Mouse (Mus musculus) G1E (cell line): ENCODE results near the gene Dguok. TPM values are rescaled to one million over a fixed set of nuclear protein-coding genes. Genes with fewer than 3 reads are reported as not detected.

ENCODE experiments used
- ATAC-seq: 2 replicates; pipeline ENCODE4 v1.8.0; 2016; ENCODE audit warnings: mild to moderate bottlenecking; ENCODE audit not compliant: insufficient number of reproducible peaks, poor library complexity, low FRiP score, severe bottlenecking; ENCODE audit errors: extremely low read depth
- DNase-seq: peaks from one replicate; pipeline ENCODE4 v3.0.0; 2012; ENCODE audit warnings: low spot score
- H3K27me3 ChIP-seq: 2 replicates; pipeline ENCODE4 v1.6.1; 2012; ENCODE audit warnings: mild to moderate bottlenecking, low read length, inconsistent platforms; ENCODE audit not compliant: insufficient read depth
- H3K36me3 ChIP-seq: replicated peaks from 2 replicates; pipeline ENCODE3; 2012; ENCODE audit warnings: mild to moderate bottlenecking, inconsistent platforms
- H3K4me1 ChIP-seq: 2 replicates; pipeline ENCODE4 v1.6.1; 2012; ENCODE audit warnings: low read depth, low read length, inconsistent platforms, mixed read lengths; ENCODE audit not compliant: insufficient read depth
- H3K4me3 ChIP-seq: 2 replicates; pipeline ENCODE4 v1.5.1; 2012; ENCODE audit warnings: low read depth, mild to moderate bottlenecking, inconsistent platforms, low read length, moderate library complexity, mixed read lengths
- H3K9me3 ChIP-seq: replicated peaks from 2 replicates; pipeline ENCODE4 v1.6.1; 2012; ENCODE audit warnings: inconsistent platforms
- CTCF ChIP-seq: IDR thresholded peaks from 2 replicates; pipeline ENCODE4 v1.5.1; 2012; ENCODE audit warnings: low read depth, low read length, inconsistent platforms, mixed read lengths
- GATA1 ChIP-seq: IDR thresholded peaks from 2 replicates; pipeline ENCODE4 v1.6.1; 2012; ENCODE audit warnings: borderline replicate concordance, low read length, inconsistent platforms, mixed read lengths
- GATA2 ChIP-seq: IDR thresholded peaks from 2 replicates; pipeline ENCODE4 v1.6.1; 2012; ENCODE audit warnings: low read depth, low read length, inconsistent platforms, borderline replicate concordance
- POLR2AphosphoS5 ChIP-seq: IDR thresholded peaks from 2 replicates; pipeline ENCODE4 v1.6.1; 2012; ENCODE audit warnings: low read depth, low read length, inconsistent platforms; ENCODE audit not compliant: insufficient replicate concordance
- TAL1 ChIP-seq: conservative IDR thresholded peaks from 2 replicates; pipeline ENCODE4 v1.6.1; 2012; ENCODE audit warnings: low read depth, low read length, inconsistent platforms, mixed read lengths
- polyA plus RNA-seq: library from polyadenylated mRNA; stranded (reverse); fragments of >175 nt; gene quantifications from 2 replicates; pipeline ENCODE4 v1.2.3, GENCODE M21; 2012
- total RNA-seq, 2 experiments: library from RNA; stranded (forward) in 1 of 2; stranded (reverse) in 1 of 2; fragments of 200-1000 nt in 1 of 2; fragments of >200 nt in 1 of 2; fragmentation: Nextera tagmentation in 1 of 2; gene quantifications; 2 replicates each; pipeline ENCODE4 v1.2.3; 2014 to 2017

The Dguok gene
- total and polyA plus RNA-seq, 3 experiments = 6.7 to 25.6 (median 25.1) TPM

GRCm38 (mm10) chr6:83464011-83464410 lies 42.8 kb downstream of the Dguok start:
- TF ChIP-seq POLR2AphosphoS5 (no peak), GATA2 (no peak), TAL1 (no peak), CTCF (no peak), GATA1 (no peak)
- H3K4me3 ChIP-seq = no peak overlapping the region
- H3K36me3 ChIP-seq = no peaks in the 10 kb centered on the region
- no peak for ATAC-seq
- H3K9me3 ChIP-seq = no peaks in the 10 kb centered on the region
- H3K4me1 ChIP-seq = peaks cover 17% of the 10 kb centered on the region
- no peak for DNase-seq
- H3K27me3 ChIP-seq = peaks cover 53% of the 10 kb centered on the region

DNA sequence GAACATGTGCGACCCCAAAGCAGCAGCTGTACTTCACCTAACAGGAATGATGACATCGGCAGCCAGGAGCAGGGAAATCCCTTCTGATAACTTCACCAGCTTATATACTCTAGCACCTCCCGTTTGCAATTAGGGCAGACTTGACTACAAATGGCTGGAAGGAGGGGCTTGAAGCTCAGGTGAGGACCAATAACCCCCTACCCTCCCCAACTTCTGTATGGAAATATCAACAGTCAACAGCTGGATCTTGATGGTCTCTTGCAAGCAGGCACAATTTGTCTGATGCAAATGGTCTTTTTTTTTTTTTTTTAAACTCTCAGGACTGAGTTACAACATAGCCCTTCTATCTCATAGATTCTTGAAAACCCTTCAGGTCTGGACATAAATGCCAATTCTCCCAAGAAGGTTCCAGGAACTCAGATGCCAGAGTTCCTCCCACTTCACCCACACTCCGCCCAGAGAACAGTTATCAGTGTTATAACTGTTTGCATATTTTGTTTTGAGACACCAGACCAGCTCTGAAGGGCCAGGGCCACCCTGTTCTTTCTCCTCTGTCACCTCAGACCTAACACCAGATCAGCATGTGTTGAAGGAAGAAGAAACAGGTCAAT lies 47.6 kb downstream of the Dguok start, which contains the start of gene Tet3:
TSS of gene Tet3 (minus strand) at position 51 of the 611 bp plus-strand sequence.
- TF ChIP-seq GATA2 = no peak
- no peak for TF ChIP-seq GATA1
- TF ChIP-seq CTCF = no peak
- no peak for TF ChIP-seq TAL1
- DNase-seq (no peak), ATAC-seq (no peak)
- Histone ChIP-seq H3K27me3 (peaks cover 23% of the 10 kb centered on the region), H3K4me3 (no peak within 1 kb of the TSS), H3K36me3 (peaks cover 12% of the 10 kb centered on the region), H3K4me1 (peaks cover 55% of the 10 kb centered on the region), H3K9me3 (no peaks in the 10 kb centered on the region)

DNA sequence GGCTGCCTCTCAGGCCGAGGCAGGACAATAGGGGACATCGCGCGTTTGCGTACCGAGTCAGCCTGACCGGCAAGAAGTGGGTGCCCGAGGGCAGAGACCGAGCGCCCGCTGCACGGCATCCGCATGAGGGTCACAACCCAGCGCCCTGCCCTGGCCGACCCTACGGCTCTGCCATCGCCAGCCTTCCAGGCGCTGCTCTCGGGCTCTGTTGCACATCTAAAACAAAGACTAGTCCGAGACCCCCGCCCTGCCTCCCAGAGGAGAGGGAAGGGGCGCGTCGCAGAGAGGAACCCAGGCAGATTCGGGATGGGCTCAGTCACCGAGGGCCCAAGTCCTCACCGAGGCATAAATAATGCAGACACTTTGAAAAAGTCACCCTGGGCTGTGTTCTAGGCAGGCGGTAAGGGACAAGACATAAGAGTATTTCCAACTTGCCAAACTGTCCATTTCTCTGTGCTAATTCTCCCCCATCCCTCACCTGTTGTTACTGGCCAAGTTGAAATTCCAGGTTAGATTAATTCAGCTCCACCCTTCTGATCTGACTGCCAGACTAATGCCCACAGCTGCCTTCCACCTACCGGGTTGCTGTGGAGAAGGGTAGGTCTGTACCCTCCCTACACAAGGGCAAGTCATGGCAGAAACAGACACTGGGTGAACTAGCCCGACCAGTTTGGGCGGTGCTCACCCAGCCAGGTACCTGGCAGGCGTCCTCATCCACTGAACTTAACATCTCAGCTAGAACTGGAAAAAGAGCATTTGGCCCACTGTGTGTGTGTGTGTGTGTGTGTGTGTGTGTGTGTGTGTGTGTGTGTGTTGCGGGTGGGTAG lies 49.6 kb downstream of the Dguok start:
- Histone ChIP-seq H3K36me3 (peaks cover 30% of the 10 kb centered on the region), H3K4me1 (peaks cover 72% of the 10 kb centered on the region), H3K27me3 (peaks cover 11% of the 10 kb centered on the region), H3K4me3 (peak overlapping the region; percentile 78), H3K9me3 (no peaks in the 10 kb centered on the region)
- DNase-seq = no peak
- ATAC-seq = no peak
- TF ChIP-seq GATA1 (no peak), GATA2 (no peak), POLR2AphosphoS5 (no peak), TAL1 (no peak)

DNA sequence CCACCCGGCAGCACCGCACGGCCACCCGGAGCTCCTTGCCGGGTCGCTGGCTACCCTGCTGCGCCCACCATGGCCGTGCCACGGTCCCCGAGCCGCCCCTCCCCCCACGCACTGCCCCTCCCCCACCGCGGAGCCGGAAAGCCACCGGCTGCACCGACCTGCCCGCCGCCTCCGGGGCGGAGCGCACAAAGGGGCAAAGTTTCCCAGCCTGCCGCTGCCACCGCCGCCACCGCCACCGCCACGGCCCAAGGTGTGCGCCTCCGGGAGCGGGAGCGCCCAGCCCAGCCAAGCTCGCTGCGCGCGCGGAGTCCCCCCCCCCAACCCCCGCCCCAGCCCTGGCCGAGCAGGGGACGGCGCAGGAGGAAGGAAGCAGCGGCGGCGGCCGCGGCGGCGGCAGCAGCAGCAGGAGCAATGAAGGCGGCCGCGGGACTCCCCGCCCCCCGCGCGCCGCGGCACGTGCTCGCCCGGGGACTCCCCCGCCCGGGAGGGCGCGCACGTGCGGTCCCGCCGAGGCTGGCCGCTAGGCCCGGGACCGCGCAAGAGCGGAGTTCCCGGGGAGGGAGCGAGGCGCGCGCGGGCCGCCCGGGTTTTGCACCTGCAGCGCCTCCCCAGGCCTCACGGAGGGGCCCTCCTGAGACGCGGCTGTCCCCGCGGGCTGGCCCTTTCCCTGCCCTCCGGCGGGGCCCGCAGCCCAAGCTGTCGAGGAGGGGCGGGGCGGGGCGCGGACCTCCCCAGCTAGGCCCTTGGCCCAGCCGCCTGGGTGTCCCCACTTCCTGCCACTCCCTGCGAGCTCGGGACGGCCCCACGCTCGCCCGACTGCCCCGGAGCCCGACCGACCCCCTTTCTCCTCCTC lies 50.4 kb downstream of the Dguok start:
- Histone ChIP-seq H3K36me3 (peaks cover 38% of the 10 kb centered on the region), H3K4me1 (peaks cover 80% of the 10 kb centered on the region), H3K27me3 (peaks cover 9% of the 10 kb centered on the region), H3K9me3 (no peaks in the 10 kb centered on the region), H3K4me3 (peak overlapping the region; percentile 78)
- ATAC-seq = peak; percentile 29; the same call in 1 of the 2 replicates
- DNase-seq = peak; percentile 87
- TF ChIP-seq GATA2 (no peak), POLR2AphosphoS5 (no peak), CTCF (no peak), GATA1 (no peak), TAL1 (no peak)

- ATAC-seq = peak; percentile 52
- TF ChIP-seq GATA1 = no peak
- TF ChIP-seq CTCF = no peak
- no peak for TF ChIP-seq POLR2AphosphoS5
- no peak for TF ChIP-seq TAL1
- no peak for TF ChIP-seq GATA2
These were observed 51.2 kb downstream of the Dguok start for GRCm38 (mm10) chr6:83455328-83456130.

More at GRCm38 (mm10) chr6:83455328-83456130, 51.2 kb downstream of the Dguok start:
- Histone ChIP-seq H3K4me3 (peak overlapping the region; percentile 78), H3K27me3 (peaks cover 6% of the 10 kb centered on the region), H3K9me3 (no peaks in the 10 kb centered on the region), H3K4me1 (peaks cover 85% of the 10 kb centered on the region), H3K36me3 (peaks cover 46% of the 10 kb centered on the region)
- peak; percentile 86 for DNase-seq
